Mouse (Mus musculus) intestine, postnatal 0 days (tissue): Measurements from ENCODE around the gene Fgfr2. TPM values are rescaled to one million over a fixed set of nuclear protein-coding genes. Genes with fewer than 3 reads are reported as not detected.

Experiments
- ATAC-seq: fragments of 200-750 bp; cut with Nextera tagmentation; 2 replicates; pipeline ENCODE4 v1.8.0; 2017; ENCODE audit warnings: mild to moderate bottlenecking, moderate TSS enrichment, moderate library complexity
- H3K27ac ChIP-seq: fragments of 300-500 bp; sonication (generic); 2 replicates; pipeline ENCODE4 v1.5.1; 2014; ENCODE audit warnings: mild to moderate bottlenecking, low read depth, low read length, moderate library complexity
- H3K27me3 ChIP-seq: fragments of 300-500 bp; sonication (generic); replicated peaks from 2 replicates; pipeline ENCODE4 v1.6.1; 2014; ENCODE audit warnings: low read length, mixed read lengths; ENCODE audit not compliant: control insufficient read depth, insufficient read depth
- H3K36me3 ChIP-seq: fragments of 300-500 bp; sonication (generic); 2 replicates; pipeline ENCODE4 v1.6.1; 2014; ENCODE audit warnings: mild to moderate bottlenecking, moderate library complexity; ENCODE audit not compliant: control insufficient read depth, insufficient read depth
- H3K4me1 ChIP-seq: fragments of 300-500 bp; sonication (generic); replicated peaks from 2 replicates; pipeline ENCODE4 v1.6.1; 2014; ENCODE audit warnings: antibody characterized with exemption, low read length, mixed read lengths; ENCODE audit not compliant: control insufficient read depth, insufficient read depth
- H3K4me2 ChIP-seq: fragments of 300-500 bp; sonication (generic); replicated peaks from 2 replicates; pipeline ENCODE4 v1.6.1; 2014; ENCODE audit warnings: low read depth, mild to moderate bottlenecking, moderate library complexity
- H3K4me3 ChIP-seq: fragments of 300-500 bp; sonication (generic); 2 replicates; pipeline ENCODE4 v1.5.1; 2014; ENCODE audit warnings: low read depth, low read length
- H3K9ac ChIP-seq: fragments of 300-500 bp; sonication (generic); 2 replicates; pipeline ENCODE4 v1.6.1; 2014; ENCODE audit warnings: mild to moderate bottlenecking, low read depth, low read length
- H3K9me3 ChIP-seq: fragments of 300-500 bp; sonication (generic); 2 replicates; pipeline ENCODE4 v1.6.1; 2016; ENCODE audit warnings: mixed run types; ENCODE audit not compliant: control insufficient read depth
- CTCF ChIP-seq: sonication (generic); IDR thresholded peaks from 2 replicates; pipeline ENCODE4 v1.5.1; 2016; ENCODE audit warnings: low read depth, mild to moderate bottlenecking, control low read depth, antibody characterized with exemption, moderate library complexity
- WGBS: fragments of 180-500 bp; shearing (Covaris S2); extraction: QIAGEN DNeasy Blood & Tissue Kit; methylation state at CpG from one replicate; pipeline ENCODE4 v1.1.7; 2014; 5-methylcytosine and 5-hydroxymethylcytosine counted together
- polyA plus RNA-seq: library from polyadenylated mRNA; unstranded; fragments of >200 nt; fragmentation: Nextera tagmentation; extraction: Ambion mirVana; gene quantifications from 2 replicates; pipeline ENCODE4 v1.2.1, GENCODE M21; 2015

The Fgfr2 gene
- polyA plus RNA-seq, 1 experiment from 2014 or later, result 29.5 TPM

DNA sequence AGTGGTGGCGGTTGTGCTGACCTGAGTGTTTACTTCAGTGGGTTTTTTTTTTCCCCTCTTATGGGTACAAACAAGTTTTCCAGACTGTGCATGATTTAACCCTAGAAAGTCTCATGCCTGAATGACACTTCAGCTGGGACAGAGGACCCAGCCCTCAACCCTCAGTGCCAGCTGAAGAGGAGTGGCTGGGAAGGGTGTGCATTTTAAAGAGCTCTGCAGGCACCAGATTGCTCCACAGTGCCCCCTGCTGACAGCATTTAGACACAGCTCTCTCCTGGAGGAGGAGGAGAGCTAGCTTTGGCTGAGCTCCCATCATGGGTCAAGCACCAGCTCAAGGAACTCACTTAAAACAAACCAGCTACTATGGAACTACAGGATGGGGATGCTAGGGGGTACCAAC lies 312.3 kb downstream of the Fgfr2 start:
- Histone ChIP-seq H3K27me3 (no peaks in the 10 kb centered on the region), H3K4me3 (peak overlapping the region; percentile 72), H3K4me1 (peaks cover 35% of the 10 kb centered on the region), H3K36me3 (peaks cover 9% of the 10 kb centered on the region; the same call in 1 of the 2 replicates), H3K4me2 (peak overlapping the region; percentile 92), H3K9me3 (no peaks in the 10 kb centered on the region), H3K27ac (0 out of 2 replicates have a peak overlapping the region, but pooled peaks have one; percentile 90), H3K9ac (peak overlapping the region; percentile 4; the same call in 1 of the 2 replicates)
- ATAC-seq, result peak; percentile 53
- TF ChIP-seq CTCF, result peak; percentile 95
- WGBS, result 42% methylated on average over 1 of the region's 1 CpGs

- Histone ChIP-seq H3K9ac (peak overlapping the region; percentile 4; the same call in 1 of the 2 replicates), H3K4me3 (no peak overlapping the region), H3K27ac (no peak overlapping the region), H3K4me1 (peaks cover 40% of the 10 kb centered on the region), H3K27me3 (no peaks in the 10 kb centered on the region), H3K4me2 (peak overlapping the region; percentile 92), H3K36me3 (peaks cover 9% of the 10 kb centered on the region; the same call in 1 of the 2 replicates), H3K9me3 (no peaks in the 10 kb centered on the region)
- 30% methylated on average over 6 of the region's 6 CpGs for WGBS
- ATAC-seq, result no peak
- TF ChIP-seq CTCF, result no peak
Measured at GRCm38 (mm10) chr7:132810368-132810767, 312.8 kb downstream of the Fgfr2 start.

- Histone ChIP-seq H3K4me1 (peaks cover 40% of the 10 kb centered on the region), H3K4me2 (0 out of 2 replicates have a peak overlapping the region, but pooled peaks have one; percentile 9), H3K27me3 (no peaks in the 10 kb centered on the region), H3K9me3 (no peaks in the 10 kb centered on the region), H3K4me3 (no peak overlapping the region), H3K9ac (peak overlapping the region; percentile 4; the same call in 1 of the 2 replicates), H3K36me3 (peaks cover 9% of the 10 kb centered on the region; the same call in 1 of the 2 replicates), H3K27ac (no peak overlapping the region)
- no peak for ATAC-seq
- WGBS, result 39% methylated on average over 6 of the region's 6 CpGs
- no peak for TF ChIP-seq CTCF
Measured at GRCm38 (mm10) chr7:132809721-132810120, 313.4 kb downstream of the Fgfr2 start.

DNA sequence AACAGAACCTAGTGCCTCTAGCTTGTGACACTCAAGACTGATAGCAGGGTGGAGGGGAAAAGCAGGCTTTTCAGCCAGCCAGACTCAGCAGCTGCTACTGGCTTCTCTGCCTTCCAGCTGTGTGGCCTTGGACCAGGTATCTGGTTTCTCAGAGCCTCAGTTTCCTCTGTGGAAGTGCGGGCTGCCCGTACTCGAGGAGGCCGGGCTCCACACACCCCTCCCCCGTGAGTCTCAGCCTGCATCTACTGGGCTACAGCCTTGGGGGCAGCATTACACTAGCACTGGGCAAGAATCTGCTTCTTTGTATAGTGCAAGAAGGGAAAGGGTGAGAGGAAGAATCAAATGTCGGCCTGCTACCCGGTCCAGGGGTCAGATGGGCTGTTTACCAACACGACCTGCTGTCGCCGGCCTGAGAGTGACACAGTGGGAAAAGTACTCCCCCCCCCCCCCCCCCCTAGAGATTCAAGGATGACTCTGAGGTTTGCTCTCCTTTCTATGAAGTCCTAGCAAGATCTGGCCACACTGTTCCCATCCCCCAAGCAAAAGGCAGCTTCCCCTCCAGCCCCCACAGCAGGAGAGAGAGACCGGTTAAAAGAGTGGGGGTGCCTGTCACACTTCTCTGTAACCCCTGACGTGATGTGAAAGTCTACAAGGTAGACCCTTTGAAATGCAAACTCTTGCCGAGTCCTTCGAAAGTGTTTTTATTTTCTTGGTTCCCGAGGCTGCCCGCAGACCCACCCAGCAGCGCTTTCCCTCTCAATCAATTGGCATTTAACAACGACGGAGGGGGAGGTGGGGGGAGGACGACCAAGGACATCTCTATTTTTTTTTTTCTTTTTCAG lies 314.1 kb downstream of the Fgfr2 start:
- Histone ChIP-seq H3K27me3 (no peaks in the 10 kb centered on the region), H3K4me3 (0 out of 2 replicates have a peak overlapping the region, but pooled peaks have one; percentile 7), H3K36me3 (peaks cover 9% of the 10 kb centered on the region; the same call in 1 of the 2 replicates), H3K9ac (0 out of 2 replicates have a peak overlapping the region, but pooled peaks have one; percentile 17), H3K4me1 (peaks cover 40% of the 10 kb centered on the region), H3K9me3 (no peaks in the 10 kb centered on the region), H3K27ac (peak overlapping the region; percentile 64), H3K4me2 (peak overlapping the region; percentile 37)
- peak; percentile 36; the same call in 1 of the 2 replicates for TF ChIP-seq CTCF
- WGBS, result 27% methylated on average over 20 of the region's 20 CpGs
- ATAC-seq, result no peak

DNA sequence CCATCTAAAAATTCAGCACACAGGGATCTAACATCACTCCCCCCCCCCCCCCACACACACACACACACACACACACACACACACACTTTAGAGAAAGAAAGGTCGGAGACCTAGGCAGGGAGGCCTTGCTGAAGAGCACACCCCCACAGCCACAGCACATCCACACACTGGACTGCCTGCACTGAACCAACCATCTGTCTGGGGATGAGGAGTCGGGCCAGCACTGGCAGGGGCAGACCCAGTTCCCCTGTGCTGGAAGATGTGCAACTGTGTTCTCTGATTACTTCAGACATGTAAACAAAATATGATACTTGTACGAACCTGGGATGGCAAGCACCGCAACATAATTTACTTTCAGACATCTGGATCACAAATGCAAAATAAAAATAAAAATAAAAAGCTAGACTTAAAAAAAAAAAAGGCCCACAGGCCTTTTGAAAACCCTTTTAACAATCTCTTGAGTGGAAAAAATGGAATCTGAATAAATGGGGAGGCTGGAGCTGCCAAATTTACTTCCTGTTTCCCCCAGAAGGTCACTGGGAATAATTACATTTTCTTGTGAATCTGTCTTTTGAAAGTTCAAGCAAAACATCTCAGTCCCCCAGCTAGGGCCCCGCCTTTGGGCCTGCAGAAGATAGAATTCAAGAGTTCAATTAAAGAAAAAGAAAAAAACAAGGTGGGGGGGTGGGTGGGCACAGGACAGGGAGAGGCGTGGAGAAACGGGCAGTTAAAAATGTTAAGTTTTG lies 314.9 kb downstream of the Fgfr2 start:
- TF ChIP-seq CTCF, result no peak
- H3K4me3 ChIP-seq, result no peak overlapping the region
- no peak for ATAC-seq
- peaks cover 9% of the 10 kb centered on the region; the same call in 1 of the 2 replicates for H3K36me3 ChIP-seq
- 51% methylated on average over 7 of the region's 7 CpGs for WGBS
- peaks cover 43% of the 10 kb centered on the region for H3K4me1 ChIP-seq
- no peaks in the 10 kb centered on the region for H3K9me3 ChIP-seq
- no peaks in the 10 kb centered on the region for H3K27me3 ChIP-seq
- no peak overlapping the region for H3K4me2 ChIP-seq
- peak overlapping the region; percentile 64 for H3K27ac ChIP-seq
- no peak overlapping the region for H3K9ac ChIP-seq
